Mouse (Mus musculus) C2C12 (cell line): ENCODE results near the gene Gm11214. TPM values are rescaled to one million over a fixed set of nuclear protein-coding genes. Genes with fewer than 3 reads are reported as not detected.

Experiments
- H3K27me3 ChIP-seq: one replicate; pipeline ENCODE4 v1.6.1; 2011; ENCODE audit not compliant: control insufficient read depth, insufficient read depth, insufficient read length
- H3K36me3 ChIP-seq: one replicate; pipeline ENCODE4 v1.6.1; 2011; ENCODE audit not compliant: control insufficient read depth, insufficient read depth
- H3K4me3 ChIP-seq: one replicate; pipeline ENCODE4 v1.5.1; 2011; ENCODE audit warnings: mild to moderate bottlenecking, control low read depth; ENCODE audit not compliant: poor library complexity, insufficient read depth, severe bottlenecking
- H3K79me2 ChIP-seq: one replicate; pipeline ENCODE4 v1.6.1; 2011; ENCODE audit not compliant: control insufficient read depth, insufficient read depth
- H3K79me3 ChIP-seq: one replicate; pipeline ENCODE4 v1.6.1; 2011; ENCODE audit warnings: low read depth, control low read depth
- H3ac ChIP-seq: one replicate; pipeline ENCODE3; 2011; ENCODE audit warnings: low read depth; ENCODE audit not compliant: control insufficient read depth, insufficient read length
- CEBPB ChIP-seq: IDR thresholded peaks from one replicate; pipeline ENCODE4 v1.6.1; 2011; ENCODE audit warnings: low read depth, mild to moderate bottlenecking, control low read depth, moderate library complexity
- CTCF ChIP-seq: IDR thresholded peaks from one replicate; pipeline ENCODE4 v1.5.1; 2011; ENCODE audit not compliant: control insufficient read depth, insufficient read depth, insufficient read length
- FOSL1 ChIP-seq: IDR thresholded peaks from one replicate; pipeline ENCODE4 v1.8.0; 2011; ENCODE audit warnings: mild to moderate bottlenecking, low read length; ENCODE audit not compliant: poor library complexity, insufficient read depth, severe bottlenecking
- MAX ChIP-seq: IDR thresholded peaks from one replicate; pipeline ENCODE4 v1.6.1; 2011; ENCODE audit warnings: mild to moderate bottlenecking, control low read depth
- MYOD1 ChIP-seq: IDR thresholded peaks from one replicate; pipeline ENCODE4 v1.6.1; 2011; ENCODE audit warnings: low read depth; ENCODE audit not compliant: control insufficient read depth, insufficient read length
- MYOG ChIP-seq: IDR thresholded peaks from one replicate; pipeline ENCODE4 v1.6.1; 2011; ENCODE audit not compliant: control insufficient read depth, insufficient read length; ENCODE audit errors: extremely low read depth
- USF1 ChIP-seq: IDR thresholded peaks from one replicate; pipeline ENCODE4 v1.6.1; 2011; ENCODE audit warnings: low read depth, mild to moderate bottlenecking, control low read depth, moderate library complexity
- long read RNA-seq, 2 experiments: library from polyadenylated mRNA; unstranded; transcript quantifications; one replicate each; pipeline ENCODE4 v2.0.0; 2019 to 2020
- polyA plus RNA-seq: library from polyadenylated mRNA; unstranded; fragments of >200 nt; fragmentation: generic; extraction: Trizol; gene quantifications from one replicate; pipeline ENCODE4 v1.2.1, GENCODE M21; 2012; ENCODE audit warnings: missing spikeins

The Gm11214 gene
- not detected for polyA plus RNA-seq
- long read RNA-seq, experiment 1: 0 reads
- long read RNA-seq, experiment 2: 0 reads

DNA sequence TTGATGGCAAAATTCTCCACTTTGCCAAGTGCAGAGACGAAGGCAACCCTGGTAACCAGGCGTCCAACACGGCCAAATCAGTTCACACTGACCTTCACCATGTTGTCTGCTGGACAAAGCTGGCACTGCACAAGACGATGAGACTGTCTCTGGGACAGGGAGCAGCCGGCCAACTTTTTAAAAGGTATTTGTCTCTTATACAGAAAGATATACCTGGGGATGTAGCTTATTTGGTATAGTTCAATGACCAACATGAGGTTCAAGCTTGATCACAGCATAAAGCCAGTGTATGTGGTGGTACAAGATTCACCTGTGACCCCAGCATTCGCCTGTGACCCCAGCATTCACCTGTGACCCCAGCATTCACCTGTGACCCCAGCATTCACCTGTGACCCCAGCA, at the start of gene Gm11214:
Gene Gm11214, minus strand, starts transcription at position 101 of the 400 bp plus-strand sequence.
- TF ChIP-seq MYOG (no peak), MYOD1 (no peak), USF1 (no peak), FOSL1 (no peak), CEBPB (no peak), MAX (no peak), CTCF (no peak)
- H3K79me2 ChIP-seq: no peaks in the 10 kb centered on the region
- no peak within 1 kb of the TSS for H3ac ChIP-seq
- H3K27me3 ChIP-seq: no peaks in the 10 kb centered on the region
- no peaks in the 10 kb centered on the region for H3K36me3 ChIP-seq
- H3K4me3 ChIP-seq: no peak within 1 kb of the TSS
- no peaks in the 10 kb centered on the region for H3K79me3 ChIP-seq

DNA sequence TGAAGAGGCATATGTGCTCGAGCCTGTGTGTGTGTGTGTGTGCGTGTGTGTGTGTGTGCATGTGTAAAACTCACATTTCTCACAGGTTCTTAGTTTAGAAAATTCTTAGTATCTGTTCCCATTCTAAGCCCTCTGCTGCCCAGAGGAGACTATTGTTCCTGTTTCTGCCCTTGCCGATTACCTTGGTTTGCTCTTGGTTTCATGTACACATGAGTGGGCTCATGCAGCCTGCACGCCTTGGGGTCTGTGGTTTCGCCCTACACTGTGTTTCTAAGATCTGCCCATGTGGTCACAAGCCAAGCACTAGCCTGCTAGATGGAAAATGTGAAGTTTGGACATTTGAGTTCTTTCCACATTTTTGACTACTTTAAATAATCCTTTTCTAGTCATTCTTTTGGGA, 48.7 kb upstream of the Gm11214 start:
- no peaks in the 10 kb centered on the region for H3K79me3 ChIP-seq
- H3K4me3 ChIP-seq: no peak overlapping the region
- H3ac ChIP-seq: no peak overlapping the region
- no peaks in the 10 kb centered on the region for H3K27me3 ChIP-seq
- no peaks in the 10 kb centered on the region for H3K36me3 ChIP-seq
- TF ChIP-seq CTCF (no peak), MAX (no peak), MYOG (no peak), USF1 (no peak)
- no peaks in the 10 kb centered on the region for H3K79me2 ChIP-seq

DNA sequence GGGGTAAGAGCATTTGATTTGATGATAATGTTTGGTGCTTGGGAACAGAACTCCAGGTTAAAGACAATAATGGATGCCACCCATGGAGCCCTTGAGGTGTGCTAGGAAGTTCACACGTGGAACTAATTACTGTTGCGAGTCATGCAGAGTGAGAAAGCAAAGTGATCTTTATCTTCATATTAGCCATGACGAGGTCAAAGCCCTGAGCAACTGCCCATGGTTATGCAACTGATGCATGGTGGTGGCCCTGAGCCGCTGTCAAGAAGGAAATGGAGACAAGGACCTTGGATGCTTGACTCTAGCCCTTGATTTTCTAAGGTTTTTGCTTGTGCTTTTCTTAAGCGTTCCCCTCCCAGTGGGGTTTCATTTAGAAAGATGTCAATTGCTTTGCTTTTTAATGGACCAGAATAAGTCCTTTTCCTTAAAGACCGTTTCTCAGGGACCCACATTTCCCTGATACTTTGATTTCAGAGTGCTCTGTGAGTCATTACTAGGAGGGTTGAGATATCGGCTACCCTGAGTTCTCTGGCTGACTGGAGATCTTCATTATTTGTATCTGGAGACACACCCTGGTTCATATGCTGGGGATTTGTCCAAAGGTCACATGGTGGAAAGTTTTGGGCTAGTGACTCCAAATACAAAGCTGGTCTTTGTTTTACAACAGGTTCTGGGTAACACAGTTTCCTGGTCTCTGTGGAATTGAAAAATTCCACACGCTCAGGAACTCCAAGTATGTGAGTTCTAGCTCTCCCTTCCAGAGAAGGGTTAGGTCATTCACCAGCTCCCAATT, 47.4 kb upstream of the Gm11214 start:
- Histone ChIP-seq H3K79me3 (no peaks in the 10 kb centered on the region), H3ac (no peak overlapping the region), H3K27me3 (no peaks in the 10 kb centered on the region), H3K4me3 (no peak overlapping the region), H3K36me3 (no peaks in the 10 kb centered on the region), H3K79me2 (no peaks in the 10 kb centered on the region)
- TF ChIP-seq MYOD1: no peak
- peak; percentile 66 for TF ChIP-seq USF1

DNA sequence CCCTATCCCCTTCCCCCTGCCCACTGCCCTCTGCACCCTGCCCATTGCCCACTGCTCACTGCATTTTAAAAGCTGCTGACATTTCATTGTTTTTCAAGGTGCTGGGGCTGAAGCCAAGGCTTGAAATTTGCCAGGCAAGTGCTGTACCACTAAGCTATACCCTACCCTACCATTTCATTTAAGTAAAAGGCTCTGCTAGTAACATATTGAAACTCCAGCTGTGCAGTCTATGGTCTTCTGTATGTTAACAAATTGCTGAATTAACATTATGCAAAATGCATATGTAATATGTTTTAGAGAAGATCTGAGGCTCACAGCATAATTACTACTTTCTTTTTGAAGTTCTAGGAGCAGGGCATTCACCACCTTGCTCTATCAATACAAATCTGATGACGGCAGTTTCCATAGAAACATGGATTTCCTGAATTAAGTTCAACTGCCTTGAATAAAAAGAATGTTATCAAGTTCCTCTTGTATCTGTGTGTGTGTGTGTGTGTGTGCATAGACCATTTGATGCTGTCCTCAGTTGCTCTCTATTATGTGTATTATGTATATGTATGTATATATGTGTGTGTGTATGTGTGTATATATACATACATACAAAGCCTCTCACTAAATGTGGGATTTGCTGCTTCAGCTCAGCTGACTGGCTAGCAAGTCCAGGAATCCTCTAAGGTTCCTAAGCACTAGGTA, 43.2 kb upstream of the Gm11214 start:
- no peak for TF ChIP-seq CTCF
- no peak for TF ChIP-seq MYOD1
- no peak for TF ChIP-seq USF1
- TF ChIP-seq MAX: no peak
- no peak for TF ChIP-seq CEBPB
- TF ChIP-seq FOSL1: no peak
- no peak for TF ChIP-seq MYOG
- no peaks in the 10 kb centered on the region for H3K36me3 ChIP-seq
- H3K27me3 ChIP-seq: no peaks in the 10 kb centered on the region

DNA sequence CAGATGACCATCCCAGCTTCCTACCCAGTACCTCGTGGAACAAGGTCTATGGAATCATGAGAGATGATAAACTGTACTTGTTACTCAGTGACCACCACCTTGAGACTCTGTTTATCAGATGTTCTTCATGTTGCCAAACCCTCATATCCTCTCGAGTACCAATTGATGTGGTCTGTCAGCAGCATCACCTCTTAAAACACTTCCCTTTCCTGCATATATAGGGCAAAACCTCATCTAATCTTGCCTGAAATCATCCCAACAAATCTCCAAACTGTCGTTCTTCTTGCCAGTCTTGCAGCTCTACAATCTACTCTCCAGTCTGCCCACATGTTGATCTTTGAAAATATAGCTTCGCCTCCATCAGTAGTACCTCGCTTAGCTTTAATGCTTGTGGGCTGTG, 41.1 kb upstream of the Gm11214 start:
- Histone ChIP-seq H3K79me3 (no peaks in the 10 kb centered on the region), H3K27me3 (no peaks in the 10 kb centered on the region), H3K36me3 (no peaks in the 10 kb centered on the region), H3ac (no peak overlapping the region), H3K4me3 (no peak overlapping the region), H3K79me2 (no peaks in the 10 kb centered on the region)
- TF ChIP-seq MYOG: no peak
- no peak for TF ChIP-seq MYOD1
- no peak for TF ChIP-seq MAX
- TF ChIP-seq USF1: no peak

More for the DNA sequence above, 43.2 kb upstream of the Gm11214 start:
- H3ac ChIP-seq: no peak overlapping the region
- H3K79me2 ChIP-seq: no peaks in the 10 kb centered on the region
- H3K4me3 ChIP-seq: no peak overlapping the region
- no peaks in the 10 kb centered on the region for H3K79me3 ChIP-seq

DNA sequence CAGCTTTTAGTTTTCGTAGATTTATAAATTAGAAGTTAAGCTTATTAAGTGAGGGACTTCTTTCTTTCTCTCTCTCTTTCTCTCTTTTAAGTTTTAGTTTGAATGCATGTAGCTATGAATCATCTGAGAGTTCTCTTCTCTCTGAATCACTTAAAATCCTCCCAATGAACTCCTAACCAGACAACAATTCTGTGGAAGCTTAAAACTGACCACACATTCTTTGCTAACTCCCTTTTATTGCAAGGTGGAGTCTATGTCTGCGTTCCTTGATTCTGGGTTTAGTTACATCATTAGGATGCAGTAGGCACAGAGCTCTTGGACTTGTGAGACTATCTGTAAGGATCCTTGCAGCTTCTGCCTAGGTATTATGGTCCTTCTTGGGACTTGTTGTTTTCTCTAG, 40.5 kb upstream of the Gm11214 start:
- H3K36me3 ChIP-seq: no peaks in the 10 kb centered on the region
- no peaks in the 10 kb centered on the region for H3K79me2 ChIP-seq
- no peaks in the 10 kb centered on the region for H3K79me3 ChIP-seq
- TF ChIP-seq MYOG (no peak), CEBPB (peak; percentile 30), MAX (peak; percentile 11)
- no peaks in the 10 kb centered on the region for H3K27me3 ChIP-seq
- no peak overlapping the region for H3K4me3 ChIP-seq
- no peak overlapping the region for H3ac ChIP-seq
